Mouse (Mus musculus) megakaryocyte-erythroid progenitor cell, adult 5-6 weeks (primary cell): ENCODE results near the gene Kif26b. TPM values are rescaled to one million over a fixed set of nuclear protein-coding genes. Genes with fewer than 3 reads are reported as not detected.

Experiments used
- ATAC-seq: replicated peaks from 2 replicates; pipeline ENCODE4 v1.8.0; 2016; ENCODE audit warnings: mild to moderate bottlenecking, inconsistent platforms; ENCODE audit not compliant: severe bottlenecking, poor library complexity, low FRiP score, low TSS enrichment
- total RNA-seq, 2 experiments: library from RNA; stranded (forward) in 1 of 2; stranded (reverse) in 1 of 2; fragments of 200-1000, 215-1000 nt in 1 of 2; fragments of >200 nt in 1 of 2; fragmentation: Nextera tagmentation in 1 of 2; gene quantifications; 2 replicates each; pipeline ENCODE4 v1.2.3; 2014 to 2017

The Kif26b gene
- total RNA-seq, 2 experiments from 2014 or later: 1.2 to 2.8 TPM

GRCm38 (mm10) chr1:178576926-178577325 is 48.0 kb downstream of the Kif26b start:
- no peak for ATAC-seq

GRCm38 (mm10) chr1:178585366-178586020 is 56.6 kb downstream of the Kif26b start:
- ATAC-seq: no peak

- ATAC-seq: no peak
Measured at GRCm38 (mm10) chr1:178590229-178591171, 61.6 kb downstream of the Kif26b start.

GRCm38 (mm10) chr1:178597113-178597512 is 68.2 kb downstream of the Kif26b start:
- no peak for ATAC-seq

GRCm38 (mm10) chr1:178597757-178598156 is 68.8 kb downstream of the Kif26b start:
- no peak for ATAC-seq

- peak; percentile 44; the same call in 1 of the 2 replicates for ATAC-seq
Measured at GRCm38 (mm10) chr1:178600851-178601569, 72.1 kb downstream of the Kif26b start.

- ATAC-seq: no peak
Measured at GRCm38 (mm10) chr1:178609151-178609775, 80.3 kb downstream of the Kif26b start.

- ATAC-seq: no peak
Measured at GRCm38 (mm10) chr1:178611512-178611911, 82.6 kb downstream of the Kif26b start.

- no peak for ATAC-seq
Measured at GRCm38 (mm10) chr1:178621301-178621700, 92.4 kb downstream of the Kif26b start.

- no peak for ATAC-seq
Measured at GRCm38 (mm10) chr1:178623889-178624288, 95.0 kb downstream of the Kif26b start.

- no peak for ATAC-seq
Measured at GRCm38 (mm10) chr1:178626961-178627381, 98.0 kb downstream of the Kif26b start.

- ATAC-seq: peak; percentile 86
Measured at GRCm38 (mm10) chr1:178630042-178630441, 101.1 kb downstream of the Kif26b start.

- peak; percentile 43 for ATAC-seq
Measured at GRCm38 (mm10) chr1:178631863-178632262, 102.9 kb downstream of the Kif26b start.

- no peak for ATAC-seq
Measured at GRCm38 (mm10) chr1:178634359-178635085, 105.6 kb downstream of the Kif26b start.

- ATAC-seq: no peak
Measured at GRCm38 (mm10) chr1:178635470-178635869, 106.5 kb downstream of the Kif26b start.

GRCm38 (mm10) chr1:178637293-178637692 is 108.4 kb downstream of the Kif26b start:
- ATAC-seq: no peak

GRCm38 (mm10) chr1:178639951-178640350 is 111.0 kb downstream of the Kif26b start:
- no peak for ATAC-seq

- no peak for ATAC-seq
Measured at GRCm38 (mm10) chr1:178640719-178641455, 112.0 kb downstream of the Kif26b start.
